Mouse (Mus musculus) midbrain, postnatal 0 days (tissue): ENCODE results near the gene Emd. TPM values are rescaled to one million over a fixed set of nuclear protein-coding genes. Genes with fewer than 3 reads are reported as not detected.
A peak's percentile ranks its signal among the peaks of the same experiment; 100 is the strongest.

Experiments used
- ATAC-seq: fragments of 200-750 bp; cut with Nextera tagmentation; 2 replicates; pipeline ENCODE4 v1.8.0; 2017; ENCODE audit warnings: moderate number of reproducible peaks, mild to moderate bottlenecking, moderate TSS enrichment, moderate library complexity; ENCODE audit not compliant: low FRiP score
- DNase-seq: peaks from one replicate; pipeline ENCODE4 v3.0.0-alpha.2; 2015; ENCODE audit warnings: low spot score
- H3K27ac ChIP-seq: fragments of 300-500 bp; sonication (generic); 2 replicates; pipeline ENCODE4 v1.5.1; 2014; ENCODE audit warnings: low read depth, mild to moderate bottlenecking, low read length, mixed read lengths
- H3K27me3 ChIP-seq: fragments of 300-500 bp; sonication (generic); 2 replicates; pipeline ENCODE4 v1.6.1; 2014; ENCODE audit warnings: low read length, control low read depth, mixed read lengths; ENCODE audit not compliant: insufficient read depth
- H3K36me3 ChIP-seq: fragments of 300-500 bp; sonication (generic); 2 replicates; pipeline ENCODE4 v1.6.1; 2014; ENCODE audit warnings: low read length, control low read depth, mixed read lengths; ENCODE audit not compliant: insufficient read depth
- H3K4me1 ChIP-seq: fragments of 300-500 bp; sonication (generic); 2 replicates; pipeline ENCODE4 v1.6.1; 2014; ENCODE audit warnings: mild to moderate bottlenecking, control low read depth, antibody characterized with exemption, low read length, mixed read lengths; ENCODE audit not compliant: insufficient read depth
- H3K4me2 ChIP-seq: fragments of 300-500 bp; sonication (generic); 2 replicates; pipeline ENCODE4 v1.6.1; 2014; ENCODE audit warnings: low read depth, mild to moderate bottlenecking, low read length, mixed read lengths; ENCODE audit not compliant: poor library complexity, severe bottlenecking
- H3K4me3 ChIP-seq: fragments of 300-500 bp; sonication (generic); 2 replicates; pipeline ENCODE4 v1.5.1; 2014; ENCODE audit warnings: low read depth, mild to moderate bottlenecking, low read length, moderate library complexity
- H3K9ac ChIP-seq: fragments of 300-500 bp; sonication (generic); replicated peaks from 2 replicates; pipeline ENCODE4 v1.6.1; 2014; ENCODE audit warnings: mild to moderate bottlenecking, low read length, moderate library complexity, mixed read lengths; ENCODE audit not compliant: poor library complexity, severe bottlenecking
- H3K9me3 ChIP-seq: fragments of 300-500 bp; sonication (generic); 2 replicates; pipeline ENCODE4 v1.6.1; 2016; ENCODE audit warnings: low read length, control low read depth
- CTCF ChIP-seq: IDR thresholded peaks from 2 replicates; pipeline ENCODE4 v1.5.1; 2016; ENCODE audit warnings: antibody characterized with exemption, mild to moderate bottlenecking
- WGBS: fragments of 180-500 bp; shearing (Covaris S2); extraction: QIAGEN DNeasy Blood & Tissue Kit; methylation state at CpG from one replicate; pipeline ENCODE4 v1.1.7; 2014; 5-methylcytosine and 5-hydroxymethylcytosine counted together
- microRNA-seq: library from miRNA; unstranded; fragments of <30 nt; microRNA quantifications from one replicate; pipeline ENCODE4, GENCODE M21; 2016; ENCODE audit warnings: borderline number of aligned reads
- polyA plus RNA-seq: library from polyadenylated mRNA; unstranded; fragments of >200 nt; fragmentation: Nextera tagmentation; extraction: Ambion mirVana; gene quantifications from 2 replicates; pipeline ENCODE4 v1.2.1, GENCODE M21; 2015
- total RNA-seq: library from RNA; depleted of rRNA; stranded (reverse); fragments of >200 nt; gene quantifications from 2 replicates; pipeline ENCODE4 v1.2.3, GENCODE M21; 2014; rRNA removed

Emd gene
- total and polyA plus RNA-seq, 2 experiments from 2014 or later = 18.2 to 70.0 TPM

DNA sequence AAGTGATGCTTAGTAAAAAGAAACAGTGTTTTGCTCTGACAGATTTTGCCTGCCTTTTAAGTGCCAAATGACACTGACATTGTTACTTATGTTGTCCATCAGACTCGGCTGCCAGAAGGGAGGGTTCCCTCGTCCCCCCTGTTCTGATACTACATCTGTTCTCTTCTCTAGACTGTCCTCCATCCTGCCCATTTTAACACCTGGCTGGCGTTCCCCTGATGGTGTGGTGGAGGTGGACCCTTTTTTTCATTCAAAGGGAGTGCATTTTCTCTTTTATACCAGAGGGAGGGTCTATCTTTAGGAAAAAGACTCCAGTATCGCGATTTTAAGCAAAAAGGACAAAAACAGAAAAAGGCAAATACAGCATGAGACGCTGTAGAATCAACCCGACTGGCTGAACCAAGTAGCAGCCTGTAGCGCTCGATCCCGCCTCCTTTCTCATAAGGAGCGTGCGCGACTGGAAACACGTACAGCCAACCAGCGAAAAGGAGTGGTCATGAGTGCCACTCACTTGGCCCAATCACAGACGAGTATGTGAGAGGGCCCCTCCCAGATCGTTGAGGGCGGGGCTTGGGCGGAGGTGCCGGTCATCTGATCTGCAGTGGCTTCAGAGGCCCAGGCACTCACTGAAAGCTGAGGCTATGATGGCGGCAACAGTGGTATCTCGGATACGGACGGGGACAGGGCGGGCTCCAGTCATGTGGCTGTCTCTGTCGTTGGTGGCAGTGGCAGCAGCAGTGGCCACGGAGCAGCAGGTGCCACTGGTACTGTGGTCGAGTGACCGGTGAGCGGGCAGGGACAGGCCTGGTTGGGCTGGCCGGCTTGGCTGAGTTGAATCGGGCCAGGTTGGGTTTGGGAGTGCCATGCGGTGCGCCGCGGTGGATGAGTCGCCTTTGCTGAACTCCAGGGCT, 42.3 kb downstream of the Emd start, which contains the start of gene Atp6ap1:
Gene Atp6ap1, plus strand, starts transcription at position 560 of the 911 bp plus-strand sequence.
- H3K4me1 ChIP-seq = no peaks in the 10 kb centered on the region
- H3K27me3 ChIP-seq = no peaks in the 10 kb centered on the region
- no peaks in the 10 kb centered on the region for H3K36me3 ChIP-seq
- peak within 1 kb of the TSS; percentile 84 for H3K27ac ChIP-seq
- H3K9ac ChIP-seq = peak within 1 kb of the TSS; percentile 73
- 0 out of 2 replicates have a peak, but pooled peaks cover 3% of the 10 kb centered on the region for H3K9me3 ChIP-seq
- H3K4me3 ChIP-seq = peak within 1 kb of the TSS; percentile 53
- WGBS = 23% methylated on average over 35 of the region's 37 CpGs
- peak; percentile 96 for DNase-seq
- peak within 1 kb of the TSS; percentile 64 for H3K4me2 ChIP-seq
- peak; percentile 98 for ATAC-seq
- no peak for TF ChIP-seq CTCF

DNA sequence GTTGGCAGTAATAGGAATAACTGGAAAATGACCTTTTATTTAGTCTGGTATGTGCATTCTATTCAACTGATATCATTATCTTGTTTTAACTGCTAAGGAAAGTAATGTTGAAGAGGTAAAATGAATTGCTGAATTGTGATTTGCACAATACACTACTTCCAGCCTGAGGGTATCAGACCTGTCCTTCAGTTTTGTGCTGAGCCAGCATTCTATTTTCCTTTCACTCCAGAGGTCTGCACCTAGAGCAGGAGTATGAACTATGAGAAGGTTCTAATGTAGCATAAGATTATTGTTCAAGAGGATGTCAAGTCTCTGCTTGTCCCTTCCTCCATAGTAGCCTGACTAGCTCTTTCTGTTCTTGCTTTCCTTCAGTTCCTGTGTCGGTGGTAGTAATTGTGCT, 43.9 kb downstream of the Emd start:
- no peak overlapping the region for H3K4me2 ChIP-seq
- H3K27ac ChIP-seq = no peak overlapping the region
- no peak for TF ChIP-seq CTCF
- H3K27me3 ChIP-seq = no peaks in the 10 kb centered on the region
- H3K9ac ChIP-seq = no peak overlapping the region
- DNase-seq (no peak), ATAC-seq (no peak)
- H3K4me1 ChIP-seq = no peaks in the 10 kb centered on the region
- no peaks in the 10 kb centered on the region for H3K36me3 ChIP-seq
- WGBS = 92% methylated on average over 1 of the region's 1 CpGs
- 0 out of 2 replicates have a peak, but pooled peaks cover 3% of the 10 kb centered on the region for H3K9me3 ChIP-seq
- H3K4me3 ChIP-seq = no peak overlapping the region

DNA sequence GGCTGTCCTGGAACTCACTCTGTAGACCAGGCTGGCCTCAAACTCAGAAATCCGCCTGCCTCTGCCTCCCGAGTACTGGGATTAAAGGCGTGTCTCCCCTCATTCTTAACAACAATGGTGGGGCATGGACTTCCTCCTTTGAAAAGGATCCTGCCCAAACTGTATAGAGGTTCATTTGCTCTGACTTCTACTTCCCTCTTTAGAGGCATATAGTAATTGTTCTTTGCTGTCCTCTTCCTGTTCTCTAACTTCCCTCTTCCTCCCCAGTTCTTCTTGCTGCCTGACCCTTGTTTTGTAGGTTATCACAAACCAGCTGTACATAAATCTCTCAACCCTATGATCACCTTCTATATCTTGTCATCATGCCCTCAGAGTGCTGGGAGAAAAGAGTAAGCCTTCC, 45.2 kb downstream of the Emd start:
- Histone ChIP-seq H3K36me3 (no peaks in the 10 kb centered on the region), H3K4me1 (no peaks in the 10 kb centered on the region), H3K9me3 (0 out of 2 replicates have a peak, but pooled peaks cover 3% of the 10 kb centered on the region), H3K4me2 (no peak overlapping the region), H3K27me3 (no peaks in the 10 kb centered on the region), H3K4me3 (no peak overlapping the region), H3K9ac (no peak overlapping the region), H3K27ac (no peak overlapping the region)
- WGBS = 65% methylated on average over 3 of the region's 3 CpGs
- TF ChIP-seq CTCF = no peak
- DNase-seq (no peak), ATAC-seq (no peak)

DNA sequence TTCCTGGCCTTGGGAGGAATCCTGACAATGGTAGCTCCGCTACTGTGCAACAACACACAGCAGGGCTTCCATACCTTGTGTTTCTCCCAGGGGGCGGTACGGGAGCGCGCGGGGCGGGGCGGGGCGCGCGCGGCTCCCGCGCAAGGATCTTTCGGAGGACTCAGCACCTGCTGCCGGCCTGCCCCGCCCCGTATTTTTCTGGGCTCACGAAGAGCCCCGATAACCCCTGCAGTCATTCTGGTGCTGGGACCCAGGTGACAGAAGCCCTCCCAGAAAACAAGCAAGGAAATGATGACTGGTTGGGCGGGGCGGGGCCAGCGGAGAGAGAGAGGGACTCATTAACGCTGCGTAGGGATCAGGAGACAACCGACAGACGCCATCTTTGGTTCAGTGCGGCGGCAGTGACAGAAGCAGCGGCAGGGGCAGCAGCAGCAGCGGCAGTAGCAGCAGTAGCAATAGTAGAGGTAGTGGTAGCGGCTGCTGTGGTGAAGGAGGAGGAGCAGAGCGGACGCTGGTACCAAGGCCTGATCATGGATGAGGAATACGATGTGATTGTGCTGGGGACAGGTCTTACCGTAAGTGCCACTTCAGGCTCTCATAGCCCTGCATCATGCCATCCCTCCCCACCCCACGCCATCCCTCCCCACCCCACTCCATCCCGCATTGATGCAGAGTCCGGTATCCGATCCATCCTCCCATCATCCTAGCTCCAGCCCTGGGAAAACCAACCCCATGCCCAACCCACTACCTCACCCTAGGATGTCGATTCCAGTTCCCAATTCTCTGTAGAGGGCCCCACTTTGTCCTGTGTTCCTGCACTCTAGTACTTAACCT, 50.6 kb downstream of the Emd start, which contains the start of gene Gdi1:
Gene Gdi1, plus strand, starts transcription at position 132 of the 834 bp plus-strand sequence.
- no peaks in the 10 kb centered on the region for H3K9me3 ChIP-seq
- peak; percentile 87 for ATAC-seq
- peak; percentile 79 for DNase-seq
- no peaks in the 10 kb centered on the region for H3K4me1 ChIP-seq
- H3K4me3 ChIP-seq = peak within 1 kb of the TSS; percentile 46
- H3K27ac ChIP-seq = peak within 1 kb of the TSS; percentile 91
- H3K36me3 ChIP-seq = peaks cover 4% of the 10 kb centered on the region; the same call in 1 of the 2 replicates
- H3K4me2 ChIP-seq = peak within 1 kb of the TSS; percentile 64
- 18% methylated on average over 39 of the region's 41 CpGs for WGBS
- TF ChIP-seq CTCF = peak; percentile 45
- peak within 1 kb of the TSS; percentile 72 for H3K9ac ChIP-seq
- H3K27me3 ChIP-seq = no peaks in the 10 kb centered on the region

Small RNA genes lying within 50 kb of the gene (microRNA-seq; reads per million reads assigned to microRNA genes)
- not detected for gene Mir7091

Other genes with a start within 250 kb of the Emd start
- 57.2 and 59.1 TPM in 2 replicates for gene Irak1, start 230.8 kb upstream of the Emd start, total RNA-seq
- 33.5 and 35.6 TPM in 2 replicates for gene Irak1, start 230.8 kb upstream of the Emd start, polyA plus RNA-seq
- not detected in 2 replicates for gene Opn1mw, start 127.2 kb upstream of the Emd start, total RNA-seq
- gene Opn1mw, start 127.2 kb upstream of the Emd start, polyA plus RNA-seq = not detected in 2 replicates
- 84.7 and 100 TPM in 2 replicates for gene Mecp2, start 119.3 kb upstream of the Emd start, total RNA-seq
- gene Mecp2, start 119.3 kb upstream of the Emd start, polyA plus RNA-seq = 10.6 and 12.3 TPM in 2 replicates
- not detected in 2 replicates for gene Tex28, start 86.8 kb upstream of the Emd start, total RNA-seq
- not detected in 2 replicates for gene Tex28, start 86.8 kb upstream of the Emd start, polyA plus RNA-seq
- gene Tktl1, start 77.4 kb upstream of the Emd start, total RNA-seq = not detected in 2 replicates
- 0.06 TPM in 1 of 2 replicates, not detected in the other for gene Tktl1, start 77.4 kb upstream of the Emd start, polyA plus RNA-seq
- 219 and 282 TPM in 2 replicates for gene Flna, start 4.9 kb upstream of the Emd start, total RNA-seq
- gene Flna, start 4.9 kb upstream of the Emd start, polyA plus RNA-seq = 52.8 and 54.8 TPM in 2 replicates
- gene Rpl10, start 16.1 kb downstream of the Emd start, total RNA-seq = 2,035 and 2,080 TPM in 2 replicates
- gene Rpl10, start 16.1 kb downstream of the Emd start, polyA plus RNA-seq = 390 and 408 TPM in 2 replicates
- gene Taz, start 27.2 kb downstream of the Emd start, total RNA-seq = 44.4 and 49.2 TPM in 2 replicates
- gene Taz, start 27.2 kb downstream of the Emd start, polyA plus RNA-seq = 65.9 and 69.8 TPM in 2 replicates
- gene Dnase1l1, start 27.6 kb downstream of the Emd start, total RNA-seq = 3.8 and 7.5 TPM in 2 replicates
- gene Dnase1l1, start 27.6 kb downstream of the Emd start, polyA plus RNA-seq = 3.0 and 3.3 TPM in 2 replicates
- 307 and 359 TPM in 2 replicates for gene Atp6ap1, start 42.4 kb downstream of the Emd start, total RNA-seq
- gene Atp6ap1, start 42.4 kb downstream of the Emd start, polyA plus RNA-seq = 371 and 388 TPM in 2 replicates
- gene Gdi1, start 50.3 kb downstream of the Emd start, total RNA-seq = 344 and 530 TPM in 2 replicates
- gene Gdi1, start 50.3 kb downstream of the Emd start, polyA plus RNA-seq = 951 and 960 TPM in 2 replicates
- 9.3 and 9.4 TPM in 2 replicates for gene Fam50a, start 58.3 kb downstream of the Emd start, total RNA-seq
- gene Fam50a, start 58.3 kb downstream of the Emd start, polyA plus RNA-seq = 55.5 and 57.2 TPM in 2 replicates
- 144 and 167 TPM in 2 replicates for gene Plxna3, start 74.4 kb downstream of the Emd start, total RNA-seq
- gene Plxna3, start 74.4 kb downstream of the Emd start, polyA plus RNA-seq = 28.6 and 28.9 TPM in 2 replicates
- gene Lage3, start 98.9 kb downstream of the Emd start, total RNA-seq = 40.2 and 67.1 TPM in 2 replicates
- gene Lage3, start 98.9 kb downstream of the Emd start, polyA plus RNA-seq = 62.0 and 65.8 TPM in 2 replicates
- gene Ubl4a, start 118.5 kb downstream of the Emd start, total RNA-seq = 46.3 and 53.6 TPM in 2 replicates
- gene Ubl4a, start 118.5 kb downstream of the Emd start, polyA plus RNA-seq = 67.1 and 75.0 TPM in 2 replicates
- gene Slc10a3, start 118.7 kb downstream of the Emd start, total RNA-seq = 6.2 and 9.4 TPM in 2 replicates
- 6.1 and 6.9 TPM in 2 replicates for gene Slc10a3, start 118.7 kb downstream of the Emd start, polyA plus RNA-seq
- gene Fam3a, start 138.6 kb downstream of the Emd start, total RNA-seq = 23.6 and 29.9 TPM in 2 replicates
- 31.2 and 33.4 TPM in 2 replicates for gene Fam3a, start 138.6 kb downstream of the Emd start, polyA plus RNA-seq
- 20.4 and 24.7 TPM in 2 replicates for gene Ikbkg, start 138.6 kb downstream of the Emd start, total RNA-seq
- gene Ikbkg, start 138.6 kb downstream of the Emd start, polyA plus RNA-seq = 11.5 and 12.4 TPM in 2 replicates
- gene G6pdx, start 174.5 kb downstream of the Emd start, total RNA-seq = 51.3 and 55.6 TPM in 2 replicates
- 40.2 and 41.8 TPM in 2 replicates for gene G6pdx, start 174.5 kb downstream of the Emd start, polyA plus RNA-seq
- not detected in 2 replicates for gene Gm6880, start 226.7 kb downstream of the Emd start, total RNA-seq
- gene Gm6880, start 226.7 kb downstream of the Emd start, polyA plus RNA-seq = 0.28 TPM in 1 of 2 replicates, not detected in the other